Mouse (Mus musculus): ENCODE data around the gene Men1.
"Not testable (repeated sequence)": the region's sequence is repeated elsewhere in the genome, so short reads cannot be mapped to it uniquely, and the experiment has no call there.

Men1 gene

GRCm38 (mm10) chr19:6305517-6306115 is 29.2 kb upstream of the Men1 start:
- peak; percentile 63 for DNase-seq

GRCm38 (mm10) chr19:6306137-6306551 is 28.6 kb upstream of the Men1 start, which contains the start of gene Cdc42bpg:
Gene Cdc42bpg (plus strand): TSS chr19:6306456.
- DNase-seq: peak; percentile 92

- DNase-seq: peak; percentile 82
Observed at GRCm38 (mm10) chr19:6306586-6306985, 28.2 kb upstream of the Men1 start.

GRCm38 (mm10) chr19:6307733-6308531 is 26.8 kb upstream of the Men1 start:
- DNase-seq: peak; percentile 81

GRCm38 (mm10) chr19:6310181-6310580 is 24.6 kb upstream of the Men1 start:
- peak; percentile 75 for DNase-seq

GRCm38 (mm10) chr19:6311783-6312182 is 23.0 kb upstream of the Men1 start:
- DNase-seq: not testable (repeated sequence)

GRCm38 (mm10) chr19:6313796-6314195 is 21.0 kb upstream of the Men1 start:
- DNase-seq: peak; percentile 58

GRCm38 (mm10) chr19:6314513-6314912 is 20.3 kb upstream of the Men1 start:
- DNase-seq: peak; percentile 45

GRCm38 (mm10) chr19:6315573-6315972 is 19.2 kb upstream of the Men1 start:
- DNase-seq: peak; percentile 80

- DNase-seq: no peak
Observed at GRCm38 (mm10) chr19:6318145-6318544, 16.6 kb upstream of the Men1 start.

- DNase-seq: no peak
Observed at GRCm38 (mm10) chr19:6321358-6321757, 13.4 kb upstream of the Men1 start.

- peak; percentile 22 for DNase-seq
Observed at GRCm38 (mm10) chr19:6321786-6322621, 12.8 kb upstream of the Men1 start.

- DNase-seq: no peak
Observed at GRCm38 (mm10) chr19:6324751-6325150, 10.0 kb upstream of the Men1 start.

GRCm38 (mm10) chr19:6331178-6331577 is 3.6 kb upstream of the Men1 start:
- DNase-seq: no peak

GRCm38 (mm10) chr19:6331719-6332516 is 2.9 kb upstream of the Men1 start:
- peak; percentile 52 for DNase-seq

- DNase-seq: peak; percentile 42
Observed at GRCm38 (mm10) chr19:6333761-6334595, 801 bp upstream of the Men1 start.

- DNase-seq: peak; percentile 47
Observed at GRCm38 (mm10) chr19:6335458-6335827, 664 bp downstream of the Men1 start.

- peak; percentile 48 for DNase-seq
Observed at GRCm38 (mm10) chr19:6336920-6337319, 2.1 kb downstream of the Men1 start.

- DNase-seq: peak; percentile 44
Observed at GRCm38 (mm10) chr19:6338171-6338570, 3.4 kb downstream of the Men1 start.

GRCm38 (mm10) chr19:6338716-6339115 is 3.9 kb downstream of the Men1 start:
- peak; percentile 47 for DNase-seq

GRCm38 (mm10) chr19:6339191-6339590 is 4.4 kb downstream of the Men1 start:
- peak; percentile 58 for DNase-seq

Measured in cerebellum, adult 11-12 months (tissue).